Mouse (Mus musculus) c-Kit-positive CD71-negative TER-119-negative erythroid progenitor cells, embryonic 14.5 days (primary cell): ENCODE measurements around the gene Limk2.

Experiments used
- DNase-seq: peaks from one replicate; pipeline ENCODE4 v3.0.0-alpha.2; 2013; ENCODE audit warnings: low read depth

The Limk2 gene

GRCm38 (mm10) chr11:3408997-3409732 lies at the start of gene Limk2:
Gene Limk2, minus strand, starts transcription at chr11:3409189.
- DNase-seq = peak; percentile 90

- DNase-seq = no peak
Measured at GRCm38 (mm10) chr11:3458428-3459104, 49.6 kb upstream of the Limk2 start.

GRCm38 (mm10) chr11:3456354-3456753 lies 47.4 kb upstream of the Limk2 start:
- peak; percentile 57 for DNase-seq

- DNase-seq = no peak
Measured at GRCm38 (mm10) chr11:3454506-3454905, 45.5 kb upstream of the Limk2 start.

- no peak for DNase-seq
Measured at GRCm38 (mm10) chr11:3453467-3453866, 44.5 kb upstream of the Limk2 start.

GRCm38 (mm10) chr11:3452769-3453168 lies 43.8 kb upstream of the Limk2 start:
- no peak for DNase-seq

GRCm38 (mm10) chr11:3452167-3452639 lies 43.2 kb upstream of the Limk2 start, which contains the start of gene Rnf185:
Gene Rnf185, minus strand, starts transcription at chr11:3452363.
- peak; percentile 92 for DNase-seq

- DNase-seq = no peak
Measured at GRCm38 (mm10) chr11:3451701-3452163, 42.7 kb upstream of the Limk2 start.

- DNase-seq = no peak
Measured at GRCm38 (mm10) chr11:3444875-3445274, 35.9 kb upstream of the Limk2 start.

- DNase-seq = no peak
Measured at GRCm38 (mm10) chr11:3443091-3443490, 34.1 kb upstream of the Limk2 start.

GRCm38 (mm10) chr11:3442677-3443076 lies 33.7 kb upstream of the Limk2 start:
- no peak for DNase-seq

- no peak for DNase-seq
Measured at GRCm38 (mm10) chr11:3441696-3442443, 32.9 kb upstream of the Limk2 start.

- no peak for DNase-seq
Measured at GRCm38 (mm10) chr11:3437621-3438020, 28.6 kb upstream of the Limk2 start.

- no peak for DNase-seq
Measured at GRCm38 (mm10) chr11:3433809-3434208, 24.8 kb upstream of the Limk2 start.

GRCm38 (mm10) chr11:3431976-3432603 lies 23.1 kb upstream of the Limk2 start:
- no peak for DNase-seq

- no peak for DNase-seq
Measured at GRCm38 (mm10) chr11:3431515-3431914, 22.5 kb upstream of the Limk2 start.

- DNase-seq = no peak
Measured at GRCm38 (mm10) chr11:3428632-3429031, 19.6 kb upstream of the Limk2 start.

GRCm38 (mm10) chr11:3427697-3428230 lies 18.8 kb upstream of the Limk2 start:
- DNase-seq = no peak

- DNase-seq = no peak
Measured at GRCm38 (mm10) chr11:3422242-3422641, 13.3 kb upstream of the Limk2 start.

GRCm38 (mm10) chr11:3418741-3419140 lies 9.8 kb upstream of the Limk2 start:
- DNase-seq = no peak

GRCm38 (mm10) chr11:3417795-3418194 lies 8.8 kb upstream of the Limk2 start:
- no peak for DNase-seq

GRCm38 (mm10) chr11:3416399-3416798 lies 7.4 kb upstream of the Limk2 start:
- DNase-seq = no peak
